Mouse (Mus musculus) forebrain, embryonic 10.5 days (tissue): ENCODE results near the gene Iqcd. TPM values are rescaled to one million over a fixed set of nuclear protein-coding genes. Genes with fewer than 3 reads are reported as not detected.
A peak's percentile ranks its signal among the peaks of the same experiment; 100 is the strongest.

Experiments
- DNase-seq: peaks from one replicate; pipeline ENCODE4 v3.0.0-alpha.2; 2017; ENCODE audit warnings: low spot score; ENCODE audit errors: extremely low spot score
- H3K27ac ChIP-seq: fragments of 300-500 bp; sonication (generic); 2 replicates; pipeline ENCODE4 v1.5.1; 2016; ENCODE audit warnings: mild to moderate bottlenecking
- H3K27me3 ChIP-seq: fragments of 300-500 bp; sonication (generic); 2 replicates; pipeline ENCODE4 v1.6.1; 2016; ENCODE audit warnings: mild to moderate bottlenecking; ENCODE audit not compliant: poor library complexity, severe bottlenecking
- H3K36me3 ChIP-seq: fragments of 300-500 bp; sonication (generic); replicated peaks from 2 replicates; pipeline ENCODE4 v1.6.1; 2016; ENCODE audit warnings: mild to moderate bottlenecking, moderate library complexity
- H3K4me1 ChIP-seq: fragments of 300-500 bp; sonication (generic); 2 replicates; pipeline ENCODE4 v1.6.1; 2016
- H3K4me3 ChIP-seq: fragments of 300-500 bp; sonication (generic); 2 replicates; pipeline ENCODE4 v1.5.1; 2016; ENCODE audit warnings: mild to moderate bottlenecking, moderate library complexity
- H3K9me3 ChIP-seq: fragments of 300-500 bp; sonication (generic); 2 replicates; pipeline ENCODE4 v1.6.1; 2016; ENCODE audit warnings: mild to moderate bottlenecking, moderate library complexity
- WGBS: fragments of 180-500 bp; shearing (Covaris S2); methylation state at CpG from one replicate; pipeline ENCODE4 v1.1.7; 2016; 5-methylcytosine and 5-hydroxymethylcytosine counted together
- polyA plus RNA-seq: library from polyadenylated mRNA; unstranded; fragments of >200 nt; fragmentation: Nextera tagmentation; extraction: Ambion mirVana; gene quantifications from 2 replicates; pipeline ENCODE4 v1.2.1, GENCODE M21; 2016

The Iqcd gene
- polyA plus RNA-seq = 0.37 and 0.84 TPM in 2 replicates

- H3K27me3 ChIP-seq = peaks cover 6% of the 10 kb centered on the region; the same call in 1 of the 2 replicates
- H3K36me3 ChIP-seq = peaks cover 14% of the 10 kb centered on the region
- peaks cover 44% of the 10 kb centered on the region for H3K4me1 ChIP-seq
- H3K9me3 ChIP-seq = 0 out of 2 replicates have a peak, but pooled peaks cover 3% of the 10 kb centered on the region
- H3K4me3 ChIP-seq = peak within 1 kb of the TSS; percentile 81
- peak within 1 kb of the TSS; percentile 89 for H3K27ac ChIP-seq
- WGBS = under 1% methylated on average over 35 of the region's 35 CpGs
- peak; percentile 99 for DNase-seq
Observed at GRCm38 (mm10) chr5:120588569-120589094, at the start of gene Iqcd, which contains the start of gene Tpcn1. Gene Iqcd, plus strand, starts transcription at chr5:120589016. Gene Tpcn1, minus strand, starts transcription at chr5:120588673.

- Histone ChIP-seq H3K4me3 (no peak overlapping the region), H3K4me1 (peaks cover 17% of the 10 kb centered on the region), H3K36me3 (peaks cover 28% of the 10 kb centered on the region), H3K27me3 (no peaks in the 10 kb centered on the region), H3K9me3 (no peaks in the 10 kb centered on the region), H3K27ac (no peak overlapping the region)
- DNase-seq = no peak
- 73% methylated on average over 11 of the region's 11 CpGs for WGBS
Observed at GRCm38 (mm10) chr5:120548236-120548850, 40.5 kb upstream of the Iqcd start.

- peaks cover 40% of the 10 kb centered on the region for H3K36me3 ChIP-seq
- H3K4me3 ChIP-seq = no peak overlapping the region
- no peak overlapping the region for H3K27ac ChIP-seq
- no peaks in the 10 kb centered on the region for H3K9me3 ChIP-seq
- peaks cover 13% of the 10 kb centered on the region for H3K4me1 ChIP-seq
- DNase-seq = no peak
- WGBS = 94% methylated on average over 5 of the region's 5 CpGs
- no peaks in the 10 kb centered on the region for H3K27me3 ChIP-seq
Observed at GRCm38 (mm10) chr5:120550137-120550536, 38.7 kb upstream of the Iqcd start.

- WGBS = 98% methylated on average over 5 of the region's 5 CpGs
- Histone ChIP-seq H3K36me3 (peaks cover 45% of the 10 kb centered on the region), H3K4me1 (peaks cover 13% of the 10 kb centered on the region), H3K27me3 (no peaks in the 10 kb centered on the region), H3K9me3 (no peaks in the 10 kb centered on the region), H3K27ac (no peak overlapping the region), H3K4me3 (no peak overlapping the region)
- no peak for DNase-seq
Observed at GRCm38 (mm10) chr5:120550673-120551072, 38.1 kb upstream of the Iqcd start.

- no peak for DNase-seq
- peak overlapping the region; percentile 35; the same call in 1 of the 2 replicates for H3K27ac ChIP-seq
- H3K27me3 ChIP-seq = no peaks in the 10 kb centered on the region
- peaks cover 32% of the 10 kb centered on the region for H3K4me1 ChIP-seq
- WGBS = 93% methylated on average over 24 of the region's 24 CpGs
- peaks cover 52% of the 10 kb centered on the region for H3K36me3 ChIP-seq
- H3K9me3 ChIP-seq = no peaks in the 10 kb centered on the region
- H3K4me3 ChIP-seq = no peak overlapping the region
Observed at GRCm38 (mm10) chr5:120555871-120556270, 32.9 kb upstream of the Iqcd start.

GRCm38 (mm10) chr5:120558041-120558440 lies 30.8 kb upstream of the Iqcd start:
- DNase-seq = no peak
- peaks cover 46% of the 10 kb centered on the region for H3K4me1 ChIP-seq
- H3K4me3 ChIP-seq = no peak overlapping the region
- peaks cover 36% of the 10 kb centered on the region for H3K36me3 ChIP-seq
- H3K27me3 ChIP-seq = no peaks in the 10 kb centered on the region
- peak overlapping the region; percentile 66 for H3K27ac ChIP-seq
- 77% methylated on average over 8 of the region's 8 CpGs for WGBS
- no peaks in the 10 kb centered on the region for H3K9me3 ChIP-seq

GRCm38 (mm10) chr5:120558762-120559161 lies 30.1 kb upstream of the Iqcd start:
- 79% methylated on average over 14 of the region's 14 CpGs for WGBS
- Histone ChIP-seq H3K4me3 (no peak overlapping the region), H3K9me3 (no peaks in the 10 kb centered on the region), H3K27me3 (no peaks in the 10 kb centered on the region), H3K36me3 (peaks cover 28% of the 10 kb centered on the region), H3K4me1 (peaks cover 53% of the 10 kb centered on the region), H3K27ac (peak overlapping the region; percentile 66)
- DNase-seq = no peak

GRCm38 (mm10) chr5:120560129-120560615 lies 28.6 kb upstream of the Iqcd start:
- WGBS = 77% methylated on average over 9 of the region's 9 CpGs
- Histone ChIP-seq H3K4me3 (no peak overlapping the region), H3K9me3 (no peaks in the 10 kb centered on the region), H3K27ac (peak overlapping the region; percentile 71), H3K4me1 (peaks cover 65% of the 10 kb centered on the region), H3K36me3 (peaks cover 17% of the 10 kb centered on the region), H3K27me3 (no peaks in the 10 kb centered on the region)
- no peak for DNase-seq

- WGBS = 26% methylated on average over 16 of the region's 16 CpGs
- DNase-seq = peak; percentile 42
- peak overlapping the region; percentile 76 for H3K27ac ChIP-seq
- H3K4me1 ChIP-seq = peaks cover 70% of the 10 kb centered on the region
- peak overlapping the region; percentile 10; the same call in 1 of the 2 replicates for H3K4me3 ChIP-seq
- H3K27me3 ChIP-seq = no peaks in the 10 kb centered on the region
- no peaks in the 10 kb centered on the region for H3K9me3 ChIP-seq
- peaks cover 11% of the 10 kb centered on the region for H3K36me3 ChIP-seq
Observed at GRCm38 (mm10) chr5:120560616-120561311, 28.1 kb upstream of the Iqcd start.

- H3K9me3 ChIP-seq = no peaks in the 10 kb centered on the region
- no peaks in the 10 kb centered on the region for H3K27me3 ChIP-seq
- peak overlapping the region; percentile 81 for H3K27ac ChIP-seq
- no peak overlapping the region for H3K4me3 ChIP-seq
- peaks cover 86% of the 10 kb centered on the region for H3K4me1 ChIP-seq
- WGBS = 62% methylated on average over 28 of the region's 28 CpGs
- H3K36me3 ChIP-seq = no peaks in the 10 kb centered on the region
- DNase-seq = no peak
Observed at GRCm38 (mm10) chr5:120562956-120563913, 25.6 kb upstream of the Iqcd start.

GRCm38 (mm10) chr5:120563914-120564311 lies 24.9 kb upstream of the Iqcd start:
- DNase-seq = no peak
- 78% methylated on average over 4 of the region's 4 CpGs for WGBS
- H3K4me3 ChIP-seq = no peak overlapping the region
- H3K27me3 ChIP-seq = no peaks in the 10 kb centered on the region
- H3K9me3 ChIP-seq = no peaks in the 10 kb centered on the region
- H3K4me1 ChIP-seq = peaks cover 86% of the 10 kb centered on the region
- H3K27ac ChIP-seq = peak overlapping the region; percentile 62; the same call in 1 of the 2 replicates
- H3K36me3 ChIP-seq = no peaks in the 10 kb centered on the region
